Mouse (Mus musculus) limb, embryonic 12.5 days (tissue): ENCODE data around the gene Ifnl2. TPM values are rescaled to one million over a fixed set of nuclear protein-coding genes. Genes with fewer than 3 reads are reported as not detected.
"Not testable (repeated sequence)": the region's sequence is repeated elsewhere in the genome, so short reads cannot be mapped to it uniquely, and the experiment has no call there.

Experiments
- ATAC-seq: fragments of 200-750 bp; cut with Nextera tagmentation; 2 replicates; pipeline ENCODE4 v1.8.0; 2017; ENCODE audit warnings: low read depth, moderate TSS enrichment; ENCODE audit not compliant: insufficient number of reproducible peaks, insufficient read depth, low FRiP score, low TSS enrichment
- H3K27ac ChIP-seq: fragments of 300-500 bp; sonication (generic); 2 replicates; pipeline ENCODE4 v1.5.1; 2016; ENCODE audit warnings: mild to moderate bottlenecking, moderate library complexity
- H3K27me3 ChIP-seq: fragments of 300-500 bp; sonication (generic); 2 replicates; pipeline ENCODE4 v1.6.1; 2016; ENCODE audit warnings: mild to moderate bottlenecking, moderate library complexity
- H3K36me3 ChIP-seq: fragments of 300-500 bp; sonication (generic); 2 replicates; pipeline ENCODE4 v1.6.1; 2016; ENCODE audit warnings: mild to moderate bottlenecking, moderate library complexity
- H3K4me1 ChIP-seq: fragments of 300-500 bp; sonication (generic); replicated peaks from 2 replicates; pipeline ENCODE4 v1.6.1; 2016
- H3K4me2 ChIP-seq: fragments of 300-500 bp; sonication (generic); 2 replicates; pipeline ENCODE4 v1.6.1; 2016; ENCODE audit warnings: mild to moderate bottlenecking, moderate library complexity
- H3K4me3 ChIP-seq: fragments of 300-500 bp; sonication (generic); replicated peaks from 2 replicates; pipeline ENCODE4 v1.5.1; 2016; ENCODE audit warnings: mild to moderate bottlenecking
- H3K9ac ChIP-seq: fragments of 300-500 bp; sonication (generic); replicated peaks from 2 replicates; pipeline ENCODE4 v1.6.1; 2016; ENCODE audit warnings: mild to moderate bottlenecking, moderate library complexity
- H3K9me3 ChIP-seq: fragments of 300-500 bp; sonication (generic); 2 replicates; pipeline ENCODE4 v1.6.1; 2016; ENCODE audit warnings: mild to moderate bottlenecking, moderate library complexity
- WGBS: fragments of 180-500 bp; shearing (Covaris S2); methylation state at CpG from one replicate; pipeline ENCODE4 v1.1.7; 2016; 5-methylcytosine and 5-hydroxymethylcytosine counted together
- polyA plus RNA-seq: library from polyadenylated mRNA; unstranded; fragments of >200 nt; fragmentation: Nextera tagmentation; extraction: Ambion mirVana; gene quantifications from 2 replicates; pipeline ENCODE4 v1.2.1, GENCODE M21; 2016

Gene Ifnl2
- not detected in 2 replicates for polyA plus RNA-seq

DNA sequence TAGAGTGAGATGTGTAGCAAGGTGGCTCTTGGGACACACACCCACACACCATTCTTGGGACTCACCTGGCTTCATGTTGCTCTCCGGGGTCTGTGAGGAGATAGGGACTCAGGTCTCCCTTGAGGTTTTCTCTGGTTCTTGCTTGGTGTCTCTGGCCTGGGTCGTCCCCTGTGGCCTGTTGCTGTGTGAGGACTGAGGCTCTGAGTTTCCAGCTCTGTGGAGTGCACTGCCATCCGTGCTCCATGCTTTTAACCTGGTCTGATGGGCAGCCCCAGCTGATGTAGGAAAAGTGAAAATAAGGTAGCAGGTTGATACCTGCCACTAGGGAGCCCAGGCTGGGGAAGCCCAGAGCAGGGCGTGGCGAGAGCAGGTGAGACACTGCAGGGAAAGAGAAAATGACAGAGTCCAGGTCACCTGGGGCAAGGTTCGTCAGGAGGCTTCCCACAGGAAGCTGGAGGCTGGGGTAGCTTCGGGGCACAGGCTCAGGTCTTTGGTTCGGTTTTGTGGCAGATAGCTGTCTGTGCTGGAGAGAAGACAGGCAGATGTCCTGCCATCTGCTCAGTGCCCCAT, at the start of gene Ifnl2:
Gene Ifnl2 (minus strand): TSS at position 51 of the 570 bp plus-strand sequence.
- not testable (repeated sequence) for H3K27me3 ChIP-seq, H3K27ac ChIP-seq

DNA sequence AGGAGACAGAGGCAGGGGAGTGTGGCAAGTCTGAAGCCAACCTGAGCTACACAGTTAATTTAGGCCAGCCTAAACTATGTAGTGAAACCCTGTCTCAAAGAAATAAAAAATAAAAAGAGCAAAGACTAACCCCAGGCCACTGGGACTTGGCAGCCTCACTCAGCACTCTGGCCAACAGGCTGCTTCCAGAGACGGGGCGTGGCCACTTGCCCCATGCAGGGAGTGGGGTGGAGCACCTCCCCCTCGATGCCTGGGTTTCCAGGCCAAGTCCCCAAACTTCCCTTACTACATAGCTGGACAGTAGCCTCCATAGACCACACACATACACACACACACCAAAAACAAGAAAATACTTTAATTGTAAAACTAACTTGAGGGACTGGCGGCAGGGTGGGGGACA, 48.2 kb upstream of the Ifnl2 start:
- Histone ChIP-seq H3K9me3 (no peaks in the 10 kb centered on the region), H3K27me3 (no peaks in the 10 kb centered on the region), H3K36me3 (peaks cover 49% of the 10 kb centered on the region), H3K4me2 (no peak overlapping the region), H3K4me1 (peaks cover 10% of the 10 kb centered on the region), H3K4me3 (no peak overlapping the region), H3K9ac (no peak overlapping the region), H3K27ac (no peak overlapping the region)
- 46% methylated on average over 4 of the region's 4 CpGs for WGBS
- ATAC-seq: no peak

More for the DNA sequence above, at the start of gene Ifnl2:
- H3K4me3 ChIP-seq, H3K9ac ChIP-seq, H3K9me3 ChIP-seq, H3K4me1 ChIP-seq, ATAC-seq, H3K4me2 ChIP-seq, H3K36me3 ChIP-seq: not testable (repeated sequence)
- 62% methylated on average over 8 of the region's 8 CpGs for WGBS

DNA sequence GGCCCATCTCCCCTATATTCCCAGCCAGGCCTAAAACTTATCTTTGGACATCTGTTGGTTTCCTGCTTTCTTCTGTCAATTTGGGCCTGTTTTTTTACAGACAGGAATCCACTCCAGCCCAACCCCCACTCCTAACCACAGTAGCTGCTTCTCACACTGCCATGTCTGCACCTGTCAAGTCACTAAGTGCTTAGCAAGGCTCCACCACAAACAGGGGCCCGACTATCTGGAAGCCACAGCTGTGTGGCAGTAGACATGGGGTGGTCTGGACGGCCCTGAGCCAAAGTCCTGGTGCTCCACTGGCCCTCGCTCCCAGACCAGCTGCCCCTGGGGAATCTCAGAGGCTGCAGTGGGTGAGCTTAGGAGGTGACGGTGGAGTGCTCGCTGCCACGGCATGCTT, 47.5 kb upstream of the Ifnl2 start:
- 69% methylated on average over 6 of the region's 6 CpGs for WGBS
- ATAC-seq: peak; percentile 56; the same call in 1 of the 2 replicates
- Histone ChIP-seq H3K9ac (no peak overlapping the region), H3K9me3 (peaks cover 8% of the 10 kb centered on the region; the same call in 1 of the 2 replicates), H3K36me3 (peaks cover 41% of the 10 kb centered on the region), H3K4me3 (no peak overlapping the region), H3K4me1 (peaks cover 10% of the 10 kb centered on the region), H3K27ac (peak overlapping the region; percentile 50; the same call in 1 of the 2 replicates), H3K4me2 (no peak overlapping the region), H3K27me3 (no peaks in the 10 kb centered on the region)

GRCm38 (mm10) chr7:28557069-28557468, 46.8 kb upstream of the Ifnl2 start:
- H3K36me3 ChIP-seq: peaks cover 35% of the 10 kb centered on the region
- no peak for ATAC-seq
- H3K9me3 ChIP-seq: peaks cover 11% of the 10 kb centered on the region; the same call in 1 of the 2 replicates
- H3K27me3 ChIP-seq: no peaks in the 10 kb centered on the region
- no peak overlapping the region for H3K4me2 ChIP-seq
- H3K4me3 ChIP-seq: no peak overlapping the region
- 65% methylated on average over 5 of the region's 5 CpGs for WGBS
- H3K4me1 ChIP-seq: peaks cover 10% of the 10 kb centered on the region
- 0 out of 2 replicates have a peak overlapping the region, but pooled peaks have one; percentile 35 for H3K27ac ChIP-seq
- no peak overlapping the region for H3K9ac ChIP-seq

GRCm38 (mm10) chr7:28555939-28556535, 45.8 kb upstream of the Ifnl2 start:
- H3K4me3 ChIP-seq: no peak overlapping the region
- peaks cover 28% of the 10 kb centered on the region for H3K36me3 ChIP-seq
- 21% methylated on average over 5 of the region's 5 CpGs for WGBS
- H3K9ac ChIP-seq: no peak overlapping the region
- H3K4me2 ChIP-seq: no peak overlapping the region
- H3K27ac ChIP-seq: 0 out of 2 replicates have a peak overlapping the region, but pooled peaks have one; percentile 12
- ATAC-seq: no peak
- no peaks in the 10 kb centered on the region for H3K27me3 ChIP-seq
- H3K4me1 ChIP-seq: peaks cover 10% of the 10 kb centered on the region
- H3K9me3 ChIP-seq: peaks cover 11% of the 10 kb centered on the region; the same call in 1 of the 2 replicates

GRCm38 (mm10) chr7:28553076-28553475, 42.8 kb upstream of the Ifnl2 start:
- 90% methylated on average over 6 of the region's 6 CpGs for WGBS
- Histone ChIP-seq H3K9ac (no peak overlapping the region), H3K27me3 (peaks cover 4% of the 10 kb centered on the region), H3K4me3 (no peak overlapping the region), H3K27ac (no peak overlapping the region), H3K36me3 (no peaks in the 10 kb centered on the region), H3K4me2 (no peak overlapping the region), H3K9me3 (peaks cover 14% of the 10 kb centered on the region; the same call in 1 of the 2 replicates), H3K4me1 (peaks cover 5% of the 10 kb centered on the region)
- ATAC-seq: no peak

- peaks cover 53% of the 10 kb centered on the region for H3K27me3 ChIP-seq
- ATAC-seq: no peak
- peaks cover 17% of the 10 kb centered on the region for H3K4me1 ChIP-seq
- no peak overlapping the region for H3K9ac ChIP-seq
- no peaks in the 10 kb centered on the region for H3K36me3 ChIP-seq
- H3K27ac ChIP-seq: no peak overlapping the region
- no peak overlapping the region for H3K4me2 ChIP-seq
- WGBS: 70% methylated on average over 6 of the region's 7 CpGs
- H3K9me3 ChIP-seq: peaks cover 5% of the 10 kb centered on the region; the same call in 1 of the 2 replicates
- no peak overlapping the region for H3K4me3 ChIP-seq
Measured at GRCm38 (mm10) chr7:28547628-28548027, 37.4 kb upstream of the Ifnl2 start.

- Histone ChIP-seq H3K9ac (0 out of 2 replicates have a peak within 1 kb of the TSS, but pooled peaks have one; percentile 34), H3K4me2 (peak within 1 kb of the TSS; percentile 57), H3K4me3 (peak within 1 kb of the TSS; percentile 30), H3K27ac (no peak within 1 kb of the TSS), H3K36me3 (no peaks in the 10 kb centered on the region), H3K4me1 (peaks cover 17% of the 10 kb centered on the region), H3K27me3 (peaks cover 53% of the 10 kb centered on the region), H3K9me3 (0 out of 2 replicates have a peak, but pooled peaks cover 3% of the 10 kb centered on the region)
- WGBS: 8% methylated on average over 5 of the region's 5 CpGs
- ATAC-seq: no peak
Measured at GRCm38 (mm10) chr7:28547154-28547553, 36.9 kb upstream of the Ifnl2 start, which contains the start of gene Nccrp1. TSS of gene Nccrp1 (minus strand) at chr7:28547254.

DNA sequence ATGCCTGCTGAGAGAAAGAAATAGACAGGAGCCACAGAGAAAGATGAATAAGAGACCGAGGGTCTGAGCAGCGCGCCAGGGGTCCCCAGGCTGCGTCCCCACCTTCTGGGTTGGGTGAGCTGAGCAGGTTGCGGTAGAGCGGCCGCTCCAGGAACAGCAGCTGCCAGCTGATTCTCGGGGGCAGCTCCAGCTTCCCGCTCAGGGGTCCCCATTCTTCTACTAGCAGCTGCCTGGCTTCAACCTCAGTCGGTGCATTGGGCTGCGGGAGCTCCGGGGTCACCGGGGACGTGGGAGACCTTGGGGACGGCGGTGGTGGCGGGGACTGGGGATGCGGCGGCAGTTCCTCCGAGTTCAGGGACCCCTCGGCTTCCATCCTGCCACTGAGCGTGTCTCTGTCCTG, 36.4 kb upstream of the Ifnl2 start:
- 0 out of 2 replicates have a peak overlapping the region, but pooled peaks have one; percentile 34 for H3K9ac ChIP-seq
- no peak overlapping the region for H3K27ac ChIP-seq
- ATAC-seq: no peak
- peaks cover 53% of the 10 kb centered on the region for H3K27me3 ChIP-seq
- peaks cover 17% of the 10 kb centered on the region for H3K4me1 ChIP-seq
- H3K4me2 ChIP-seq: peak overlapping the region; percentile 57
- peak overlapping the region; percentile 30 for H3K4me3 ChIP-seq
- under 1% methylated on average over 22 of the region's 22 CpGs for WGBS
- no peaks in the 10 kb centered on the region for H3K36me3 ChIP-seq
- 0 out of 2 replicates have a peak, but pooled peaks cover 3% of the 10 kb centered on the region for H3K9me3 ChIP-seq

DNA sequence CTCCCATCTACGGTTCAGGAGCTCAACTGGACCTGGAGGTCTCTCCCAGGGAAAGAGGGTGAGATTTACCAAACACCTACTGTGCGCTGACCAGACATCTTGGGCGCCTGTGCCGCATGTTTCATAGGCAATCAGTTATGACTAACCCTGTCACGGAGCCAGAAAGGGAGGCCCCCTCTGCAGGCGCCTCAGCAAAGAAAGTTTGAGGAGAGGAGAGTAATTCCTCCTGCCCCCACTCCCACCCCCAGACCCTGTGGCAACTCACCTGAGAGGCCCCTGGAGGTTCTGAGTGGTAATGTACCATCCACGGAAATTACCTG, 35.6 kb upstream of the Ifnl2 start:
- 45% methylated on average over 7 of the region's 7 CpGs for WGBS
- peaks cover 53% of the 10 kb centered on the region for H3K27me3 ChIP-seq
- H3K27ac ChIP-seq: no peak overlapping the region
- no peak overlapping the region for H3K9ac ChIP-seq
- no peak for ATAC-seq
- H3K4me1 ChIP-seq: peaks cover 17% of the 10 kb centered on the region
- H3K36me3 ChIP-seq: no peaks in the 10 kb centered on the region
- H3K9me3 ChIP-seq: 0 out of 2 replicates have a peak, but pooled peaks cover 3% of the 10 kb centered on the region
- H3K4me2 ChIP-seq: no peak overlapping the region
- H3K4me3 ChIP-seq: no peak overlapping the region

- Histone ChIP-seq H3K9me3 (0 out of 2 replicates have a peak, but pooled peaks cover 3% of the 10 kb centered on the region), H3K27ac (no peak overlapping the region), H3K27me3 (peaks cover 53% of the 10 kb centered on the region), H3K4me2 (no peak overlapping the region), H3K4me1 (peaks cover 17% of the 10 kb centered on the region), H3K4me3 (no peak overlapping the region), H3K36me3 (no peaks in the 10 kb centered on the region), H3K9ac (no peak overlapping the region)
- WGBS: 23% methylated on average over 14 of the region's 14 CpGs
- ATAC-seq: 0 out of 2 replicates have a peak, but pooled peaks have one; percentile 28
Measured at GRCm38 (mm10) chr7:28545048-28545890, 35.0 kb upstream of the Ifnl2 start.
